Mouse (Mus musculus): ENCODE measurements around the gene Map1b. TPM values are rescaled to one million over a fixed set of nuclear protein-coding genes. Genes with fewer than 3 reads are reported as not detected.

The Map1b gene
- polyA plus RNA-seq, 1 experiment from 2014 or later, result 1,223 TPM

GRCm38 (mm10) chr13:99454977-99455376 lies 61.4 kb downstream of the Map1b start:
- no peak overlapping the region for H3K9ac ChIP-seq
- peaks cover 38% of the 10 kb centered on the region for H3K4me1 ChIP-seq
- no peaks in the 10 kb centered on the region for H3K9me3 ChIP-seq
- H3K4me3 ChIP-seq, result no peak overlapping the region
- 90% methylated on average over 7 of the region's 7 CpGs for WGBS
- no peak for ATAC-seq (ENCODE audit: low FRiP score, low read depth)
- H3K36me3 ChIP-seq, result peaks cover 8% of the 10 kb centered on the region
- no peak overlapping the region for H3K27ac ChIP-seq
- H3K27me3 ChIP-seq (replicated peaks), result no peaks in the 10 kb centered on the region
- no peak overlapping the region for H3K4me2 ChIP-seq (replicated peaks)

- H3K27me3 ChIP-seq (replicated peaks), result no peaks in the 10 kb centered on the region
- H3K36me3 ChIP-seq, result peaks cover 8% of the 10 kb centered on the region
- peaks cover 49% of the 10 kb centered on the region for H3K4me1 ChIP-seq
- no peak overlapping the region for H3K27ac ChIP-seq
- H3K4me3 ChIP-seq, result no peak overlapping the region
- H3K4me2 ChIP-seq (replicated peaks), result no peak overlapping the region
- no peaks in the 10 kb centered on the region for H3K9me3 ChIP-seq
- no peak for ATAC-seq (ENCODE audit: low FRiP score, low read depth)
- no peak overlapping the region for H3K9ac ChIP-seq
- WGBS, result 91% methylated on average over 3 of the region's 3 CpGs
These were observed 63.9 kb downstream of the Map1b start for GRCm38 (mm10) chr13:99452444-99452843.

GRCm38 (mm10) chr13:99451276-99451675 lies 65.1 kb downstream of the Map1b start:
- Histone ChIP-seq H3K4me3 (no peak overlapping the region), H3K4me2 (replicated peaks) (no peak overlapping the region), H3K36me3 (peaks cover 8% of the 10 kb centered on the region), H3K27me3 (replicated peaks) (no peaks in the 10 kb centered on the region), H3K4me1 (peaks cover 52% of the 10 kb centered on the region), H3K27ac (no peak overlapping the region), H3K9me3 (no peaks in the 10 kb centered on the region), H3K9ac (no peak overlapping the region)
- WGBS, result 86% methylated on average over 5 of the region's 5 CpGs
- no peak for ATAC-seq (ENCODE audit: low FRiP score, low read depth)

GRCm38 (mm10) chr13:99450766-99451165 lies 65.6 kb downstream of the Map1b start:
- H3K9ac ChIP-seq, result no peak overlapping the region
- no peak overlapping the region for H3K27ac ChIP-seq
- H3K4me3 ChIP-seq, result no peak overlapping the region
- no peak for ATAC-seq (ENCODE audit: low FRiP score, low read depth)
- no peaks in the 10 kb centered on the region for H3K9me3 ChIP-seq
- WGBS, result 83% methylated on average over 7 of the region's 7 CpGs
- H3K4me1 ChIP-seq, result peaks cover 52% of the 10 kb centered on the region
- no peaks in the 10 kb centered on the region for H3K27me3 ChIP-seq (replicated peaks)
- no peak overlapping the region for H3K4me2 ChIP-seq (replicated peaks)
- peaks cover 8% of the 10 kb centered on the region for H3K36me3 ChIP-seq

GRCm38 (mm10) chr13:99449547-99449946 lies 66.8 kb downstream of the Map1b start:
- no peak overlapping the region for H3K27ac ChIP-seq
- peaks cover 8% of the 10 kb centered on the region for H3K36me3 ChIP-seq
- H3K9ac ChIP-seq, result no peak overlapping the region
- no peak overlapping the region for H3K4me3 ChIP-seq
- H3K4me2 ChIP-seq (replicated peaks), result no peak overlapping the region
- ATAC-seq (ENCODE audit: low FRiP score, low read depth), result no peak
- WGBS, result 82% methylated on average over 4 of the region's 4 CpGs
- peaks cover 52% of the 10 kb centered on the region for H3K4me1 ChIP-seq
- H3K27me3 ChIP-seq (replicated peaks), result no peaks in the 10 kb centered on the region
- no peaks in the 10 kb centered on the region for H3K9me3 ChIP-seq

GRCm38 (mm10) chr13:99448278-99448677 lies 68.1 kb downstream of the Map1b start:
- no peaks in the 10 kb centered on the region for H3K27me3 ChIP-seq (replicated peaks)
- 37% methylated on average over 4 of the region's 4 CpGs for WGBS
- peaks cover 65% of the 10 kb centered on the region for H3K4me1 ChIP-seq
- no peak overlapping the region; the same call in 1 of the 2 replicates for H3K27ac ChIP-seq
- H3K36me3 ChIP-seq, result peaks cover 8% of the 10 kb centered on the region
- no peak for ATAC-seq (ENCODE audit: low FRiP score, low read depth)
- H3K4me3 ChIP-seq, result no peak overlapping the region
- no peak overlapping the region for H3K4me2 ChIP-seq (replicated peaks)
- no peaks in the 10 kb centered on the region for H3K9me3 ChIP-seq
- H3K9ac ChIP-seq, result no peak overlapping the region

- Histone ChIP-seq H3K36me3 (peaks cover 8% of the 10 kb centered on the region), H3K9me3 (no peaks in the 10 kb centered on the region), H3K27me3 (replicated peaks) (no peaks in the 10 kb centered on the region), H3K4me3 (no peak overlapping the region), H3K27ac (peak overlapping the region; percentile 57; the same call in 1 of the 2 replicates), H3K4me2 (replicated peaks) (peak overlapping the region; percentile 46), H3K9ac (no peak overlapping the region), H3K4me1 (peaks cover 68% of the 10 kb centered on the region)
- no peak for ATAC-seq (ENCODE audit: low FRiP score, low read depth)
- WGBS, result 16% methylated on average over 11 of the region's 11 CpGs
These were observed 68.7 kb downstream of the Map1b start for GRCm38 (mm10) chr13:99447403-99448199.

GRCm38 (mm10) chr13:99447002-99447401 lies 69.3 kb downstream of the Map1b start:
- Histone ChIP-seq H3K36me3 (peaks cover 9% of the 10 kb centered on the region), H3K27ac (peak overlapping the region; percentile 57), H3K9me3 (no peaks in the 10 kb centered on the region), H3K4me2 (replicated peaks) (peak overlapping the region; percentile 46), H3K9ac (peak overlapping the region; percentile 44; the same call in 1 of the 2 replicates), H3K27me3 (replicated peaks) (no peaks in the 10 kb centered on the region), H3K4me1 (peaks cover 74% of the 10 kb centered on the region), H3K4me3 (no peak overlapping the region)
- WGBS, result 60% methylated on average over 7 of the region's 7 CpGs
- ATAC-seq (ENCODE audit: low FRiP score, low read depth), result no peak

- H3K4me1 ChIP-seq, result peaks cover 76% of the 10 kb centered on the region
- H3K27me3 ChIP-seq (replicated peaks), result no peaks in the 10 kb centered on the region
- H3K9me3 ChIP-seq, result no peaks in the 10 kb centered on the region
- H3K9ac ChIP-seq, result 0 out of 2 replicates have a peak overlapping the region, but pooled peaks have one; percentile 30
- WGBS, result under 1% methylated on average over 6 of the region's 6 CpGs
- ATAC-seq (ENCODE audit: low FRiP score, low read depth), result peak; percentile 63
- H3K4me2 ChIP-seq (replicated peaks), result peak overlapping the region; percentile 57
- H3K36me3 ChIP-seq, result peaks cover 22% of the 10 kb centered on the region
- peak overlapping the region; percentile 70 for H3K27ac ChIP-seq
- H3K4me3 ChIP-seq, result no peak overlapping the region
These were observed 71.5 kb downstream of the Map1b start for GRCm38 (mm10) chr13:99444880-99445279.

GRCm38 (mm10) chr13:99444431-99444871 lies 71.9 kb downstream of the Map1b start:
- 4% methylated on average over 10 of the region's 10 CpGs for WGBS
- H3K4me1 ChIP-seq, result peaks cover 72% of the 10 kb centered on the region
- peak; percentile 91 for ATAC-seq (ENCODE audit: low FRiP score, low read depth)

GRCm38 (mm10) chr13:99443484-99444175 lies 72.7 kb downstream of the Map1b start:
- Histone ChIP-seq H3K36me3 (peaks cover 34% of the 10 kb centered on the region), H3K9me3 (no peaks in the 10 kb centered on the region), H3K27ac (peak overlapping the region; percentile 39), H3K9ac (peak overlapping the region; percentile 30; the same call in 1 of the 2 replicates), H3K4me1 (peaks cover 67% of the 10 kb centered on the region), H3K4me3 (peak overlapping the region; percentile 16), H3K27me3 (replicated peaks) (no peaks in the 10 kb centered on the region), H3K4me2 (replicated peaks) (peak overlapping the region; percentile 57)
- ATAC-seq (ENCODE audit: low FRiP score, low read depth), result peak; percentile 67
- 31% methylated on average over 7 of the region's 7 CpGs for WGBS

More at GRCm38 (mm10) chr13:99444431-99444871, 71.9 kb downstream of the Map1b start:
- H3K9me3 ChIP-seq, result no peaks in the 10 kb centered on the region
- H3K9ac ChIP-seq, result peak overlapping the region; percentile 30
- peak overlapping the region; percentile 57 for H3K4me2 ChIP-seq (replicated peaks)
- H3K36me3 ChIP-seq, result peaks cover 26% of the 10 kb centered on the region
- peak overlapping the region; percentile 70 for H3K27ac ChIP-seq
- H3K4me3 ChIP-seq, result no peak overlapping the region
- H3K27me3 ChIP-seq (replicated peaks), result no peaks in the 10 kb centered on the region

Data from neural tube, embryonic 12.5 days (tissue).